Mouse (Mus musculus): Measurements from ENCODE around the gene Rragb. TPM values are rescaled to one million over a fixed set of nuclear protein-coding genes. Genes with fewer than 3 reads are reported as not detected.
"Not testable (repeated sequence)": the region's sequence is repeated elsewhere in the genome, so short reads cannot be mapped to it uniquely, and the experiment has no call there.

The Rragb gene
- 1.5 and 1.7 TPM in 2 replicates for polyA plus RNA-seq (2014; fragmentation: Nextera tagmentation; extraction: Ambion mirVana)

- Histone ChIP-seq H3K9ac (ENCODE audit: low read depth, low read length) (no peak within 1 kb of the TSS; the same call in 1 of the 2 replicates), H3K4me2 (peak within 1 kb of the TSS; percentile 55), H3K9me3 (replicated peaks; ENCODE audit: control insufficient read depth, low read length) (no peaks in the 10 kb centered on the region), H3K4me1 (ENCODE audit: control insufficient read depth, insufficient read depth, low read length) (no peaks in the 10 kb centered on the region), H3K4me3 (ENCODE audit: low read depth, low read length) (peak within 1 kb of the TSS; percentile 43), H3K27ac (ENCODE audit: low read depth, low read length) (no peak within 1 kb of the TSS), H3K36me3 (ENCODE audit: control insufficient read depth, insufficient read depth, low read length) (no peaks in the 10 kb centered on the region), H3K27me3 (ENCODE audit: control insufficient read depth, insufficient read depth, low read length) (no peaks in the 10 kb centered on the region)
- ATAC-seq (replicated peaks; ENCODE audit: insufficient number of reproducible peaks, low FRiP score, low TSS enrichment), result peak; percentile 92
- 14% methylated on average over 47 of the region's 47 CpGs for WGBS (ENCODE audit: insufficient replicate concordance)
These were observed at the start of gene Rragb for GRCm38 (mm10) chrX:153139734-153140515. TSS of gene Rragb (plus strand) at chrX:153139981.

- no peak for ATAC-seq (replicated peaks; ENCODE audit: insufficient number of reproducible peaks, low FRiP score, low TSS enrichment)
These were observed 21.3 kb upstream of the Rragb start, which contains the start of gene Foxr2 for GRCm38 (mm10) chrX:153118486-153118885. TSS of gene Foxr2 (plus strand) at chrX:153118786.

DNA sequence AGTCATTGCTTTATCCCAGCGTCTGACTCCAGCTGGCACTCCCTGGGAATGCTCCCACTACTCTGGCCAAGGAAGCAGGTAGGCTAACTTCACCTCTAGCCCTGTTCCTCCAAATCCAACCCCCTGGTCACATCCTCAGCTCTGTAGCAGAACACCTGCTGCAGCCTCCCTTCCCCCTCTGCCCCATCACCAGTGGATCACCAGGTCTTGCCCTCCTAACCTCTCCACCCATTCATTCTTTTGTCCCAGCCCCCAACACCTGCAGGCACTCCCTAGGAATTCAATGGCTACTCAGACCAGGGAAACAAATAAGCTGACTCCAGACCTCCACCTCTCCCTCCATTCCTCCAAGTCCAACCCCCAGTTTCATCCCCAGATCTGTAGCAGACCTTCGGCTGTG is 20.8 kb upstream of the Rragb start:
- Histone ChIP-seq H3K4me2 (no peak overlapping the region), H3K9me3 (replicated peaks; ENCODE audit: control insufficient read depth, low read length) (no peaks in the 10 kb centered on the region), H3K27me3 (ENCODE audit: control insufficient read depth, insufficient read depth, low read length) (no peaks in the 10 kb centered on the region), H3K4me1 (ENCODE audit: control insufficient read depth, insufficient read depth, low read length) (no peaks in the 10 kb centered on the region), H3K4me3 (ENCODE audit: low read depth, low read length) (no peak overlapping the region), H3K9ac (ENCODE audit: low read depth, low read length) (no peak overlapping the region), H3K27ac (ENCODE audit: low read depth, low read length) (no peak overlapping the region), H3K36me3 (ENCODE audit: control insufficient read depth, insufficient read depth, low read length) (no peaks in the 10 kb centered on the region)
- ATAC-seq (replicated peaks; ENCODE audit: insufficient number of reproducible peaks, low FRiP score, low TSS enrichment), result no peak
- 34% methylated on average over 2 of the region's 2 CpGs for WGBS (ENCODE audit: insufficient replicate concordance)

More at GRCm38 (mm10) chrX:153118486-153118885, 21.3 kb upstream of the Rragb start, which contains the start of gene Foxr2:
- no peaks in the 10 kb centered on the region for H3K9me3 ChIP-seq (replicated peaks; ENCODE audit: control insufficient read depth, low read length)
- H3K9ac ChIP-seq (ENCODE audit: low read depth, low read length), result no peak within 1 kb of the TSS
- no peak within 1 kb of the TSS for H3K27ac ChIP-seq (ENCODE audit: low read depth, low read length)
- 10% methylated on average over 3 of the region's 3 CpGs for WGBS (ENCODE audit: insufficient replicate concordance)
- H3K4me2 ChIP-seq, result no peak within 1 kb of the TSS
- no peaks in the 10 kb centered on the region for H3K4me1 ChIP-seq (ENCODE audit: control insufficient read depth, insufficient read depth, low read length)
- no peaks in the 10 kb centered on the region for H3K27me3 ChIP-seq (ENCODE audit: control insufficient read depth, insufficient read depth, low read length)
- no peaks in the 10 kb centered on the region for H3K36me3 ChIP-seq (ENCODE audit: control insufficient read depth, insufficient read depth, low read length)
- no peak within 1 kb of the TSS for H3K4me3 ChIP-seq (ENCODE audit: low read depth, low read length)

DNA sequence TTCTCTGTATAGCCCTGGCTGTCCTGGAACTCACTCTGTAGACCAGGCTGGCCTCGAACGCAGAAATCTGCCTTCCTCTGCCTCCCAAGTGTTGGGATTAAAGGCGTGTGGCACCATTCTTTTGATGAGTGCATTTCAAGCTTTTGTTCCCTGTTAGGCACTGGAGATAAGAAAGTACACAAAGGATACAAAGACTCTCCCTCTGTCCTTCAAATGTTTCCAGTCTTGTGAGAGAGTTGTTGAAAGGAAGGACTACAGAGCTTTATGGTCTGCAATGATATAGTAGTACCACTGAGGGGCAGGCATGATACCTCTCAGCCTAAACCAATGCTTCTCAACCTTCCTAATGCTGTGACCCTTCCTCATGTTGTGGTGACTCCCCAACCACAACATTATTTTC is 2.9 kb downstream of the Rragb start:
- 66% methylated on average over 3 of the region's 3 CpGs for WGBS (ENCODE audit: insufficient replicate concordance)
- no peaks in the 10 kb centered on the region for H3K27me3 ChIP-seq (ENCODE audit: control insufficient read depth, insufficient read depth, low read length)
- ATAC-seq (replicated peaks; ENCODE audit: insufficient number of reproducible peaks, low FRiP score, low TSS enrichment), result no peak
- H3K36me3 ChIP-seq (ENCODE audit: control insufficient read depth, insufficient read depth, low read length), result no peaks in the 10 kb centered on the region
- no peaks in the 10 kb centered on the region for H3K9me3 ChIP-seq (replicated peaks; ENCODE audit: control insufficient read depth, low read length)
- no peak overlapping the region for H3K27ac ChIP-seq (ENCODE audit: low read depth, low read length)
- no peak overlapping the region for H3K4me2 ChIP-seq
- no peak overlapping the region for H3K9ac ChIP-seq (ENCODE audit: low read depth, low read length)
- H3K4me1 ChIP-seq (ENCODE audit: control insufficient read depth, insufficient read depth, low read length), result no peaks in the 10 kb centered on the region
- no peak overlapping the region for H3K4me3 ChIP-seq (ENCODE audit: low read depth, low read length)

- Histone ChIP-seq H3K4me2 (no peak overlapping the region), H3K4me1 (ENCODE audit: control insufficient read depth, insufficient read depth, low read length) (no peaks in the 10 kb centered on the region), H3K27me3 (ENCODE audit: control insufficient read depth, insufficient read depth, low read length) (no peaks in the 10 kb centered on the region), H3K9me3 (replicated peaks; ENCODE audit: control insufficient read depth, low read length) (no peaks in the 10 kb centered on the region), H3K4me3 (ENCODE audit: low read depth, low read length) (no peak overlapping the region), H3K9ac (ENCODE audit: low read depth, low read length) (no peak overlapping the region), H3K27ac (ENCODE audit: low read depth, low read length) (no peak overlapping the region), H3K36me3 (ENCODE audit: control insufficient read depth, insufficient read depth, low read length) (no peaks in the 10 kb centered on the region)
- ATAC-seq (replicated peaks; ENCODE audit: insufficient number of reproducible peaks, low FRiP score, low TSS enrichment), result no peak
- WGBS (ENCODE audit: insufficient replicate concordance), result 26% methylated on average over 1 of the region's 1 CpGs
These were observed 12.0 kb downstream of the Rragb start for GRCm38 (mm10) chrX:153151766-153152165.

- H3K9me3 ChIP-seq (replicated peaks; ENCODE audit: control insufficient read depth, low read length), result no peaks in the 10 kb centered on the region
- no peaks in the 10 kb centered on the region for H3K4me1 ChIP-seq (ENCODE audit: control insufficient read depth, insufficient read depth, low read length)
- no peak overlapping the region for H3K4me2 ChIP-seq
- no peaks in the 10 kb centered on the region for H3K27me3 ChIP-seq (ENCODE audit: control insufficient read depth, insufficient read depth, low read length)
- ATAC-seq (replicated peaks; ENCODE audit: insufficient number of reproducible peaks, low FRiP score, low TSS enrichment), result no peak
- H3K27ac ChIP-seq (ENCODE audit: low read depth, low read length), result no peak overlapping the region
- H3K36me3 ChIP-seq (ENCODE audit: control insufficient read depth, insufficient read depth, low read length), result no peaks in the 10 kb centered on the region
- H3K9ac ChIP-seq (ENCODE audit: low read depth, low read length), result no peak overlapping the region
- H3K4me3 ChIP-seq (ENCODE audit: low read depth, low read length), result no peak overlapping the region
- WGBS (ENCODE audit: insufficient replicate concordance), result 44% methylated on average over 3 of the region's 3 CpGs
These were observed 15.5 kb downstream of the Rragb start for GRCm38 (mm10) chrX:153155322-153155721.

DNA sequence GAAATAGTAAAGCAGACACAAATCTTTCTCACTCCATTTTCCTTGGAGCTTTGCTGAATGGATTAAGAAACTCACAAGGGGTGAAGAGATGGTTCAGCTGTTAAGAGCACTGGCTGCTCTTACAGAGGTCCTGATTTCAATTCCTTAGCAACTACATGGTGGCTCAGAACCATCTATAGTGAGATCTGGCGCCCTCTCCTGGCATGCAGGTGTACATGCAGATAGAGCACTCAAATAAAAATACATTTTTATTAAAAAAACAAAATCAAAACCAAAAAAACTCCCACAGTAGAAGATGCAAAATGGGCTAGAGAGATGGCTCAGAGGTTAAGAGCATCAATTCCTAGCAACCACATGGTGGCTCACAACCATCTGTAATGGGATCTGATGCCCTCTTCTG is 35.0 kb downstream of the Rragb start:
- WGBS (ENCODE audit: insufficient replicate concordance), result 19% methylated on average over 1 of the region's 1 CpGs
- Histone ChIP-seq H3K4me1 (ENCODE audit: control insufficient read depth, insufficient read depth, low read length) (no peaks in the 10 kb centered on the region), H3K27ac (ENCODE audit: low read depth, low read length) (no peak overlapping the region), H3K4me2 (no peak overlapping the region), H3K9ac (ENCODE audit: low read depth, low read length) (no peak overlapping the region), H3K9me3 (replicated peaks; ENCODE audit: control insufficient read depth, low read length) (no peaks in the 10 kb centered on the region), H3K27me3 (ENCODE audit: control insufficient read depth, insufficient read depth, low read length) (no peaks in the 10 kb centered on the region), H3K4me3 (ENCODE audit: low read depth, low read length) (no peak overlapping the region), H3K36me3 (ENCODE audit: control insufficient read depth, insufficient read depth, low read length) (no peaks in the 10 kb centered on the region)
- no peak for ATAC-seq (replicated peaks; ENCODE audit: insufficient number of reproducible peaks, low FRiP score, low TSS enrichment)

GRCm38 (mm10) chrX:153182221-153182620 is 42.4 kb downstream of the Rragb start:
- Histone ChIP-seq H3K9ac (ENCODE audit: low read depth, low read length) (no peak overlapping the region), H3K9me3 (replicated peaks; ENCODE audit: control insufficient read depth, low read length) (no peaks in the 10 kb centered on the region), H3K36me3 (ENCODE audit: control insufficient read depth, insufficient read depth, low read length) (no peaks in the 10 kb centered on the region), H3K4me1 (ENCODE audit: control insufficient read depth, insufficient read depth, low read length) (no peaks in the 10 kb centered on the region), H3K4me2 (no peak overlapping the region), H3K4me3 (ENCODE audit: low read depth, low read length) (no peak overlapping the region), H3K27me3 (ENCODE audit: control insufficient read depth, insufficient read depth, low read length) (no peaks in the 10 kb centered on the region), H3K27ac (ENCODE audit: low read depth, low read length) (no peak overlapping the region)
- no peak for ATAC-seq (replicated peaks; ENCODE audit: insufficient number of reproducible peaks, low FRiP score, low TSS enrichment)
- 59% methylated on average over 2 of the region's 2 CpGs for WGBS (ENCODE audit: insufficient replicate concordance)

DNA sequence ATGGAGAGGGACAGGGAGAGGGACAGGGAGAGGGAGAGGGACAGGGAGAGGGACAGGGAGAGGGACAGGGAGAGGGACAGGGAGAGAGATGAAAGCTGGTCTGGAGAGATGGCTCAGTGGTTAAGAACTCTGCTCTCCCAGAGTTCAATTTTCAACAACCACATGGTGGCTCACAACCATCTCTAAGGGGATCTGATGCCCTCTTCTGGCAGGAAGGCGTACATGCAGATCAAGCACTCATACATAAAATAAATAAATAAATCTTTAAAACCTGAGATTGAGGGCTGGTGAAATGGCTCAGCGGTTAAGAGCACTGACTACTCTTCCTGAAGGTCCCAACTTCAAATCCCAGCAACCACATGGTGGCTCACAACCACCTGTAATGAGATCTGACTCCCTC is 59.4 kb downstream of the Rragb start:
- not testable (repeated sequence) for H3K9me3 ChIP-seq (replicated peaks; ENCODE audit: control insufficient read depth, low read length); H3K4me2 ChIP-seq; H3K27ac ChIP-seq (ENCODE audit: low read depth, low read length); H3K9ac ChIP-seq (ENCODE audit: low read depth, low read length); ATAC-seq (replicated peaks; ENCODE audit: insufficient number of reproducible peaks, low FRiP score, low TSS enrichment); H3K36me3 ChIP-seq (ENCODE audit: control insufficient read depth, insufficient read depth, low read length); H3K27me3 ChIP-seq (ENCODE audit: control insufficient read depth, insufficient read depth, low read length); H3K4me1 ChIP-seq (ENCODE audit: control insufficient read depth, insufficient read depth, low read length); H3K4me3 ChIP-seq (ENCODE audit: low read depth, low read length)
- 75% methylated on average over 2 of the region's 2 CpGs for WGBS (ENCODE audit: insufficient replicate concordance)
